Mouse (Mus musculus) liver, adult 2 months (tissue): ENCODE measurements around the gene Adh1.

Experiments used
- CTCF ChIP-seq: fragments of 200-500 bp; IDR thresholded peaks from 2 replicates; pipeline ENCODE4 v1.5.1; 2011; ENCODE audit warnings: low read depth, low read length, control low read depth
- POLR2A ChIP-seq: fragments of 200-500 bp; IDR thresholded peaks from 2 replicates; pipeline ENCODE4 v1.6.1; 2011; ENCODE audit warnings: low read length, control low read depth; ENCODE audit not compliant: insufficient read depth; ENCODE audit errors: extremely low read depth

DNA sequence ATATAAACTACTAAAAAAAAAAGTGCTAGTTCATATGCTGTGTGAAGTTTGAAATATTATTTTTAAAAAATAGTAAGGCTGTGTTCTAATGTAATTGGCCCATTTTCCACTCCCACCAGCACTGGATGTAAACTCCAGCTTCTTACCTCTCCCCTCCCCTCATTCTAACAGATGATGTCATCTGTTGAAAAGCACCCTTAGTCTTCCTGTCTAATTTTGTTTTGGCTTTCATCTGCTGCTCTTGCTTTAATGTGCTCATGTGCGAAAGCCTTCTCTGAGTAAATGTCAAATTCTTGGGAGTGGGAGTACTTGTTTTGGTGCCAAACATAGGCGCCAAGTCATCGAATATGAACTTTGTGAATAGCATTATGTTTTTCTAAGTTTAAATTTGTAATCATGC, 3.9 kb downstream of the Adh1 start:
- TF ChIP-seq POLR2A: no peak
- no peak for TF ChIP-seq CTCF
